Mouse (Mus musculus): ENCODE results near the gene Cit.

Gene Cit

GRCm38 (mm10) chr5:116039706-116040105 is 194.6 kb downstream of the Cit start:
- DNase-seq (ENCODE audit: low spot score in 2 of 2): no peak

GRCm38 (mm10) chr5:116042241-116042640 is 197.2 kb downstream of the Cit start:
- DNase-seq (ENCODE audit: low spot score in 2 of 2): no peak

- DNase-seq (ENCODE audit: low spot score in 2 of 2): no peak
These were observed 200.5 kb downstream of the Cit start for GRCm38 (mm10) chr5:116045581-116045980.

- DNase-seq (ENCODE audit: low spot score in 2 of 2): no peak
These were observed 201.2 kb downstream of the Cit start for GRCm38 (mm10) chr5:116046246-116046645.

- no peak for DNase-seq (ENCODE audit: low spot score in 2 of 2)
These were observed 203.2 kb downstream of the Cit start for GRCm38 (mm10) chr5:116048321-116048720.

- no peak for DNase-seq (ENCODE audit: low spot score in 2 of 2)
These were observed 204.7 kb downstream of the Cit start for GRCm38 (mm10) chr5:116049821-116050220.

GRCm38 (mm10) chr5:116052171-116052570 is 207.1 kb downstream of the Cit start:
- DNase-seq (ENCODE audit: low spot score in 2 of 2): no peak

GRCm38 (mm10) chr5:116052826-116053225 is 207.7 kb downstream of the Cit start:
- DNase-seq (ENCODE audit: low spot score in 2 of 2): no peak

Data from spleen, postnatal 10 days (tissue).